Mouse (Mus musculus): ENCODE results near the gene Robo4.

The Robo4 gene

DNA sequence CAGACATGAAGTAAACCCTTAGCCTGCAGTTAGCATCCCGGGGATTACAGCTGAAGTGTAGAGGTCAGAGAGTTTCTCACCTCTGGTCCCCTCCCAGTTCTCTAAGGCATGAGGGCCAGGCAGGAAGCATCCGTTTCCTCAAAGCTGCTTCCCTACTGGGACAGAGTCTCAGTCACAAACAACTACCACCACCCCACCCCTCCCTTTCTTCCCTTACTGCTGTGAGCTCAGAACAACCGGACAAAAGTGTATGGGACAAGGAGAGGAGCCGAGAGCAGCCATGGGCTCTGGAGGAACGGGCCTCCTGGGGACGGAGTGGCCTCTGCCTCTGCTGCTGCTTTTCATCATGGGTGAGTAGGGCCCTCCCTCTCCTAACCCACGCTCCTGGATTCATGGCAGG, at the start of gene Robo4:
Gene Robo4 (plus strand): TSS at position 96 of the 400 bp plus-strand sequence.
- no peak for DNase-seq (ENCODE audit: extremely low read depth, insufficient read length, low spot score)

DNA sequence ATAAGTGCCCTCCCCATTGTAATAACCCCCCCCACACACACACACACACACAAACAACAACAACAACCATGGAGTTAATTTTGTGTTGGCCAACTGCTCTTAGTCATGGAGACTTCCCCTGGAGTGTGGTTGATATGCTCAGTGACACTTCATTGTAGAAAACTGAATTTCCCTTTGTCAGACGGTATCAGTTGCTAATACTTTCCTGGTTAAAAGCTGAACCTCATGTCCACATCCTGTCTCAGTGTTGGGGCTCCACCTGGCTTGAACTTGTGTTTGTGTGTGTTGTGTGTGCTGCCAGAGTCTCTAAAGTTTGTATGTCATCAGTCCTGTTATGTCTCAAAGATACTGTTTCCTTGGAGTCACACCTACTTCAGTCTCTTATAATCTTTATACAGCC, 47.2 kb upstream of the Robo4 start:
- DNase-seq (ENCODE audit: extremely low read depth, insufficient read length, low spot score) = no peak

DNA sequence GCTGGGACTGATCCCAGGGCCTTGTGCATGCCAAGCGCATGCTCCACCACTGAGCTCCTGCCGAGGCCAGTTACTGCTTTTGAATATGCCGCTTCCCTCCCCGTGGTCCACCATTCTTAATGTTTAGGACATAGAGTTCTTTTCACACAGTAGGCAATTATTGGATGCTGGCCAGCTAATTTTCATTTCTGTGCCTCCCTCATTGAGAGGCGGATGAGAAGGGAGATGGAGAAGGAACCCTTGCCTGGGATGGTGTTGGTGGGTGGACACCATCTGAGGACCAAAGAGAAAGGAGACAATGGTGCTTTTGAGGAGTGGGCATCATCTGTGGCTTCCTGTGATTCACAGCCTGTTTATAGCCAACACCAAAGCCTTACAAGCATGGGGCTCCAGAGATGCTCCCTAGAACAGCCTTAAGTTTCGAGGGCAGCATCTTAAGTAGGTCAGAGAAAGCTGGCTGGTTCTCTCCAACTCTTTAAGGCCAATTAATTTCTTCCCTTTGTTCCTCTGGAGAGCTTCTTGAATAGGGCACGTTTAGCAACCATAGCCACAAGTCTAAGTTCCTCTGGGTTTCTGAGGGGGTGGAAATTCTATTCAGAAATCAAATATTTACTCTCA, 42.9 kb upstream of the Robo4 start:
- no peak for DNase-seq (ENCODE audit: extremely low read depth, insufficient read length, low spot score)

DNA sequence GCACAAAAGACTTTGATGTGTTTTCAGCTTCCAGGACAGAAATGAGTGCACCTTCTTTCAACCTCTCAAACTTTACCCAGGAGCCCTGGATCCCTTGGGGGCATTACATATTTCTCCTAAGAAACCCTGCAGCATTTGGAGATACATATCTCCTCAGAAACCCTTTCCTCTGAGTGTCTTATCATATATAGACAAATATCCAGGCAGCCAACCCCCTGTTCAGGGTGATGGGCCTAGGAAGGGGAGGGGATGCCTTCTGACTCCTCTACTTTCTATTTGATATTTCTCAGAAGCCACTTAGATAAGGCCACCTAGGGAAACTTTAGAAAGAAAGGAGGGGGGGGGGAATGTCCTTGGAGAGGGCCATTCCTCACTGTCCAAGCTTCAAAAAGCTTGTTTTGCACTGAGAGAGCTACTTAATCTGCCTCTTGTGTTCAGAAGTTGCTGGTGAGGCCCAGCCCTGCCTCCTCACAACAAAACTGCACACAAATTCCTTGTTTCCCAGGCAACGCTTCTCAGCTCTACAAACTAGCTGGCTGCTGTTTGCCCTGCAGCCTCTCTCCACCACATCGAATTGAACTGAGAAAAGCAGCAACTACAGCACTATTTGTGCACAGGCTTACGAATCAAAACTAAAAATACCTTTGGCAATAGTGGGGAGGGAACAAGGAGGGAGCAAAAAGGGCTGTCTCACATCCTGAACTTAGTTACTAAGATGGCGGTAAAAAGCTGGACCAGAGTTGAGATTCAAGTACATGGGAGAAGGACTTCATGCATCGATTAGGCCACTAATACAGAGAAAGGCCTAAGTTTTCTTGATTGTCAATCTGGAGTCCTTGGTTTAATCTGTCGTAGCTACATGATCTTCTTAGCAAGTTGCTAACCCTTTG, 42.1 kb upstream of the Robo4 start:
- DNase-seq (ENCODE audit: extremely low read depth, insufficient read length, low spot score) = no peak

DNA sequence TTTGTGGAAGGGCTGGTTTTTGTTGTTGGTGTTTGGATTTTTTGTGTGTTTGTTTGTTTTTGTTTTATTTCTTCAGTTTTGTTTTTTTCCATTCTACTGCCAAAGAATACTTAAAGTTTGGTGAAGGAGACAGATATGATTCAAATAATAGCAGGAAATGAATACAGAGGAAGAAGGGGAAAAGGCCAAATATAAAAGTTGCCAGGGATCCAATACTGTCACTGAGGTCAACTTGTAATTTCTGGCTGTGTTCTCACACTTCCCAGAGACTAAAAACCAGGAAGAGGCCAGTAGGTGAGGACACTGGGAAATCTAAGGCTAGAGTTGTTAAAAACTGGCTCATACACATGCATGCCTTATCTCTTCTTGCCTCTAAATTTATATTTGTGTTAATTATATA, 39.6 kb upstream of the Robo4 start:
- DNase-seq (ENCODE audit: extremely low read depth, insufficient read length, low spot score) = no peak

DNA sequence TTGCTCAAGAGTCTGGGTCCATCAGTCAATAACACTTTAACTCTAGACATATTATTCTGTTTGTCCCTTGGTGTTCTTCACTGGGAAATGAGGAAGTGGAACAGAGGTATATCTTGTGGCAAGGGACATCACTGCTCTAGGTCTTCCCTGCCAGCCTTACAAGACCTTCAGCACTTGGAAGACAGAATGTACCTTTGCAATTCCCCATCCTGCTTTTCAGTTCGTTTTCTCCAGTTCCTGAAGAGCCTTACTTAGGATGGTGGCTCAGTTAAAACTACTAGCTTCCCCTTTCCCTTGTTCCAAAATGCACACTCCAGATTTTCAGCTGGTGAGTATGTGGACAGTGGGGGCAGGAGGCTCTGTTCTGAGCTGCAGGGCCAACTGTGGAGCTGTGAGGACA, 38.8 kb upstream of the Robo4 start:
- DNase-seq (ENCODE audit: extremely low read depth, insufficient read length, low spot score) = no peak

DNA sequence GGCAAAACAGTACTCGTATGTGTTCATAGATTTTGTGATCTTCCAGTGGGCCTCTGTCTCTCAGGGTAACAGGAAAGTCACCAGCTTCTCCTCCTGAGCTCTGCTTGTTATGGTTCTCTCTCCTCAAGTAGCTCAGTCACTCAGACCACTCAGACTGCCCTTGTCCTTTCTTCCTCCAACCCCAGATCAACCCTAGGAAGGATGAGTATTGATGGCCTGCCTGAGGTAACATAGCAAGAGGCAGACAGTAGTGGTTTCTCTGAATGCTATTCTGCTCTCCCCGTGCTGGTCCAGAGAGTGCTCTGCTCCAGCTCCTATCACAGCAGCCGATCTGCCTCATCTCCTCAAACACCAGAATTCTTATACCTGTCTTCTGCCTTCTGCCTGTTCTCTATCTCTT, 38.1 kb upstream of the Robo4 start:
- DNase-seq (ENCODE audit: extremely low read depth, insufficient read length, low spot score) = no peak

DNA sequence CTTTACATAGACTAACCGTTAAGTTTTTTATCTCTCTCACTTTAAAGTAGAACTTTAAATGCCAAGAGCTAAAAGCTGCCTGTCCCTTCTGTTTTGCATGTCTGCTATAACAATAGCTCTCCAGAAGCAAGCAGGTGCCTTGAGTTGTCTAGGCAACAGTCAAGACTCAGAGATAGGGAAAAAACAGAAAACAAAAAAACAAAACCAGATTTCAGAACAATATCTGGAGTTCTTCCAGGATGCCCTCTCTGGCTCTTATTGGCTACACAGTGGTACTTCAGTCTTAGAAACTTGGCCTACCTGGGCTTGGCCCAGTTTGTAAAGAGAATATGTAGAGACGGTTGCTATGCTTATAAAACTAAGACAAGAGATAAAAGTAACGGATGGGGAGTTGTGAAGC, 37.3 kb upstream of the Robo4 start:
- no peak for DNase-seq (ENCODE audit: extremely low read depth, insufficient read length, low spot score)

DNA sequence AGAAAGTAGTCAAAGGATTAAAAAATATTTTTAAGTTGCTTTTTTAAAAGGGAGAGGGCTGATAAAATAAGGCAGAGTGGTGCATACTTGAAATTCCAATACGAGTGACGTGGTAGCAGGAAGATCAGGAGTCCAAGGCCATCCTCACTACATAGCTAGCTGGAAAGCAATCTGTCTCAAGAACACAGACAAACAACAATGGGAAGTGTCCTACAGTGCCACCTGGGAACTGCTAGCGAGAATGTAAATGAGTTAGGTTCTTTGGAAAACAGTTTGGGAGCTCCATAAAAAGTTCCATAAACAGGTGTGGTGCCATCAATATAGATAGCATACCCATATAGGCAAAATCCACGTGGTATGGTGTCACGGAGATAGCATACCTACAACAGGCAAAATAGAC, 36.0 kb upstream of the Robo4 start:
- DNase-seq (ENCODE audit: extremely low read depth, insufficient read length, low spot score) = peak; percentile 28

DNA sequence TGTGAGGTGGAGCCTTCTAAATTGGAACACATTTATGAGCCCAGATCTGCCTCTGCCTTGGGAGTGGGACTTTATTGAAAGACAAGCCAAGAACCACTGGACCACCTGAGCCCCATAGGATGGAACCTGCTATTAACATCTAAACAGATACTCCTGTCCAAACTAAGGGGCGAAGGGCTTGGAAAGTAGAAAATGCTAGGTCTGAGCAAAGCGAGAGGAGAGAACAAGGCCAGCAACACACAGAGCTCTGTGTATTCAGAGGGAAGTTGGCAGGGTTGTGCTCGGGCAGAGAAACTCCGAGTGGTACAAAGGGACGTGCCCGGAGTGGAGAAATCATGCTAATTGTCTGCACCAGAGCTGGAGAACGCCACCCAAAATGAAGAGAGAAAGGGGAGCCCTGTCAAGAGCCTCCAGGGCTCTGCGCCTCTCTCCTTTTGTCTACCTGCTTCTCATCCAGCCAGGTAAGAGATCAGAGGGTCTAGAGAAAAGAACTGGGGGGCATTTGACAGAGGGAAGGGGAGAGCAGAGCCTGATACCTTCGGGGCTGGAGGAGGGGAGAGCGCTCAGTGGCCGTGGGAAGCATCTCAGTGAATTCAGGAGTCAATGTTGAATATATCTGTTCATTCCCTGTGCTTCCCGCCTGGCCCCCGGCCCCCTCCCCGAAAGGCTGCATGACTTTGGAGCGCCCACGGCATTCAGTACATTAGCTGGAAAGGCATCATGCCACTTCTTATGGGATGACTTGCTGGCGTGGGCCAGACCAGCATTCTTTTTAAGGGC, 34.2 kb upstream of the Robo4 start, which contains the start of gene Hepacam:
Gene Hepacam (plus strand): TSS at position 51 of the 780 bp plus-strand sequence.
- DNase-seq (ENCODE audit: extremely low read depth, insufficient read length, low spot score) = no peak

DNA sequence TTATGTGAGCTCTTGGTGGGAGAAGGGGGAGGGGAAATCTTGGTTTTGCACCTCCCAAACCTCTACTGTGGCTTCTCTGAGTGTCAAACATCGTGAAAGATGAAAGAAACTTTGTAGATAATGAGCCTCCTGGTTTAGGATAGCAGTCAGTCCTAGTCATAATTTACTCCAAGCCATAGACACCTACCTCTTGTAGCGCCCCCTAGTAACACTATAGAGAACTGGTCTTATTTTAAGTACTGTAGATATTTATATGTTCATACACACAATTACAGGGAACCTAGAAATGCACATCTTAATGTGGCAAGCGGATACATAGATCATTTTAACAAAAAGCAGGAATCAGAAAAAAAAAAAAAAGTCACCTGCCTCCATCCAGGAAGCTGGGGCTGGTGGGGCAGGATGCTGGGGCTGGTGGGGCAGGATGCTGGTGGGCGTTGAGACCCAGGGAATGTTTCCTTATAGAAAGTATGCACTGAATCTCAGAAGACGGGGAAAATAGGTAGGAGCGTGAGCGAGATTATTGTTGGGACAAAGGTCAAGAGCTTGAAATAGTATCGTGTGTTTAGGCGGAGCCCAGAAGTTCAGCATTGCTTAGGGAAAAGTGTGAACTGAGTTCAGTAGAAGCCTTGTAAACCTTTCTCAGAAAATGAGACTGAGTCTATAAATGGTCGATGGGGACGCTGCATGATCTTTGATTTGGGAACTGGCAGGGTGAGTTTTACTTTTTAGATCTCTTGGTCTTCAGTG, 33.4 kb upstream of the Robo4 start:
- DNase-seq (ENCODE audit: extremely low read depth, insufficient read length, low spot score) = no peak

DNA sequence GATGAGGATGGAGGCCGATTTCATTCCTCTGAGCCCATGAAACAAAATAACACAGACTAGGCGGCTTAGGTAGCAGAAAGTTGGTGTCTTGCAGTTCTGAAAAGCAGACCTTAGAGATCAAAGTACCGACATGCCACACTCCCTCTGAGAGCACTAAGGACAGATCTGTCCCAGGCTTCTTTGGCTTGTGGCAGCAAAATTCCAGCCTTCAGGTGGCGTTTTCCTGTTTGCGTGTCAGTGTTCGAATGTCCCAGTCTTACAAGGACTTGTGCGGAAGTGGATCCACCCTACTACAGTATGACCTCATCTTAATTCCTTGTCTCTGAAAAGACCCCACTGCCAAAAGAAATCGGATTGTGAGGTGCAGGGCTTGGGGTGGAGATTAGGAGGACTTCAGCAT, 32.8 kb upstream of the Robo4 start:
- DNase-seq (ENCODE audit: extremely low read depth, insufficient read length, low spot score) = no peak

DNA sequence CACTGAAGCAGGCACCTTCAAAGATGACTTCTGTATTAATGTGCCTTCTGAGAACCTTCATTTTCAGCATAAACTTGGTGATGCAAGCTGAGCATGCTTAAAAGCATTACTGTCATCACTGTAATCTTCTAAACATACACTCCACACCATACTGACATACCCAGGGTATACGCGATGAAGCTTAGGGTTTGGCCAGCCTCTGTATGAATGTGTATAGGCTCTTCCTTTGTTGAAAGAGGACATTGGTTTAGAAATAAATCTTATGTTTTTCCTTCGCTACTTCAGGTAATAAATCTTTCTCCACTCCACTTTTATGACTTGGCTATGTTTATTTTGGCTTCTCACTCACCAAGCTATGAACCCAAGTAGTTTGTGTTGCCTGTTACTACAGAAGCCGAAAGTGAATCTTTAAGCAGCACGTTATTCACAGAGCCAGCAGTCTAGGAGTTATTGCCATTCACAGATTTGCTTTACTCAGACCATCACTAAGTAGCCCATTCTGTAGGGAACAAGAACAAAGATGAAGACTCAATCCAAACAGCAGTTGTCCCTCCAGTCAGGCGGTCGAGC, 30.4 kb upstream of the Robo4 start:
- DNase-seq (ENCODE audit: extremely low read depth, insufficient read length, low spot score) = no peak

DNA sequence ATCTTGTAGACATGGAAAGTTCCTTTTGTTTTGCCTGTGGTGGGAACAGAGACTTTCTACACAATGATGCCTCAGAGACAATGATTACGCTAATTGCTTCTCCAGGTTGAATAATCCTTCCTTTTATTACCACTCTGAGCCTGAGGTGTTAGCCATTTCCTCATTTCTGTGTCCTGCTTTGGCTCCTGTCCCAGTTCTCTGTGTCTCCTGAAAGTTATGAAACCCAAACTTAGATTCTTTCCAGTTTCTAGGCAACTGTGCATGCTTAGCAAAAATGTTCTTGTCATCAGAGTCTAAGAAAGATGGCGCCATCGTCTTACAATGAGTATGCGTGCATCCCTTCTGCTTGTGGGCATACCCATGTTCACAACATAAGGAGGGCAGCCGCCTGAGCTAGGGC, 26.0 kb upstream of the Robo4 start:
- DNase-seq (ENCODE audit: extremely low read depth, insufficient read length, low spot score) = no peak

DNA sequence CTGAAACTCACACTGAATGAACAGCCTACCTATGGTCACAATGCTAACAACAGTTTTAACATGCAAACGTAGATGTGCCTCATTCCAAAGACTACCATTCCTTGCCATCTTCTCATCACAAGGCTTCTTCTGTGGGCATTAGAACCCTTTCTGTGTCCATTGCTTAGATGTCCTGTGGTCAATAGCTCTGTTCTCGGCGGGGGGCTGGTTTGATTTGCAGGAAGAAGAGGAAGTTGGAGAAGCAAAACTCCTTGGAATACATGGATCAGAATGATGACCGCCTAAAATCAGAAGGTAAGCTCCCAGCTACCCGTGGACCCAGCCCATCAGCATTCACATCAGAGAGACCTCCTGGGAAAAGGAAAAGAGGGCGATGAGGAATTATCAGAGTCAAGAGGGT, 18.5 kb upstream of the Robo4 start:
- no peak for DNase-seq (ENCODE audit: extremely low read depth, insufficient read length, low spot score)

DNA sequence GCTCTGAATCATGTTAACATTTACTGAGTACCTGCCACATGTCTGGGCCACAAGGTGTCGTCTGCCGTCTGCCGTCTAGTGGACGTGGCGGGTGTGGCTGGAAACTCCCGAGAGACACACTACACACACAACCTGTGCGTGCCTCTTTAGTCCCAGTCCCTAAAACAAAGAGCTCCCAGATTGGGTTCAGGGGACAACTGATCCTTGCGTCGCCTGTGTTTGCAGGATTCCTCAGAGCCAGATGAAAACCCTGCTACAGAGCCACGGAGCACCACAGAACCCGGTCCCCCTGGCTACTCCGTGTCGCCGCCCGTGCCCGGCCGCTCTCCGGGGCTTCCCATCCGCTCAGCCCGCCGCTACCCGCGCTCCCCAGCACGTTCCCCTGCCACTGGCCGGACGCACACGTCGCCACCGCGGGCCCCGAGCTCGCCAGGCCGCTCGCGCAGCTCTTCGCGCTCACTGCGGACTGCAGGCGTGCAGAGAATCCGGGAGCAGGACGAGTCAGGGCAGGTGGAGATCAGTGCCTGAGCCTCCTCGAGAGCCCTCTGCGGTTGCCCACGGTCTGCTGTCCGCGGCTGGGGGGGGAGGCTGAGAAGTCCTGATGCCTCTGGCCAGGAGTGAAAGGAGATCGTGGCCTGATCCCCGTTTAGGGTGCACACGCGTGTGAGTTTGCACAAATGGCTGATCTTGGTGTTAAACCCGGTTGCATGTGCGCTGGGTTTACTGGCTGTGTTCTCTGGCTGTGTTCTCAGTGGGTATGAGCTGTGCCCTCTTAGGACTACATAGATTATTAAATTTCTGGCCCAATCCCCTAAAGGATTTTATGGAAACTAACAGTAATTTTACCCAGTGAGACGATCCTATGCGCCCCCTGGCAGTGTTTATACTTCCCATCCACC, 17.2 kb upstream of the Robo4 start:
- DNase-seq (ENCODE audit: extremely low read depth, insufficient read length, low spot score) = no peak

DNA sequence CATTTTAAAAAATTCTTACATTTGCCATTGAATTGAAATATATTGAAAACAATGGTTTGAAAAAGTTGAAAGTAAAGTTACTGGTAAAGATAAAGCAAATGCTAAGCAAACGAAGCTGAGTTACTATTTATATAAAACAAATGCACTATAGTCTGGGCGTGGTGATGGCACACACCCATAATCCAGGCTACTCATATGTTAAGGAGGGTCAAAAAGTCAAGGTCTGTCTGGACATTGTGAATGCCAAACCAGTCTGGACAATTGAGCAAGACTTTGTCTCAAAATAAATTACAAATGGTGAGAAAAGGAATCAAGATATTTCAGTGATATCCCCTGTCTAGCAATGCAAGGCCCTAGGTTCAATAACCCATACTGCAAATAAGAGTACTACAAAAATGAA, 10.8 kb upstream of the Robo4 start:
- DNase-seq (ENCODE audit: extremely low read depth, insufficient read length, low spot score) = no peak

DNA sequence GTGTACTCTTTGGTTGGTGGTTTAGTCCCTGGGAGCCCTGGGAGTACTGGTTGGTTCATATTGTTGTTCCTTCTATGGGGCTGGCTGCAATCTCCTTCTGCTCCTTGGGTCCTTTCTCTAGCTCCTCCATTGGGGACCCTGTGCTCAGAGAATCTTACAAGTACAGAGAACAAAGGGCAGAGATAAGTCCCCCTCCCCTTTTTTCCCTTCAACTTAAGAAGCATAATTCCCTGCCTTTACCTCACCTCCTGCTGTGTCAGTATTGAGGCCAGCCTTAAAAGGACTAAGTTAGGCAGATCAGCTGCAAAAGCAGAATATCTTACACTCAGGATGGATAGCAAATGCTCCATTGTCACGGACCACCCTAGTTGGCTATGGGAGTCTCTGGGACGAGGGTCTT, 9.6 kb upstream of the Robo4 start:
- DNase-seq (ENCODE audit: extremely low read depth, insufficient read length, low spot score) = no peak

DNA sequence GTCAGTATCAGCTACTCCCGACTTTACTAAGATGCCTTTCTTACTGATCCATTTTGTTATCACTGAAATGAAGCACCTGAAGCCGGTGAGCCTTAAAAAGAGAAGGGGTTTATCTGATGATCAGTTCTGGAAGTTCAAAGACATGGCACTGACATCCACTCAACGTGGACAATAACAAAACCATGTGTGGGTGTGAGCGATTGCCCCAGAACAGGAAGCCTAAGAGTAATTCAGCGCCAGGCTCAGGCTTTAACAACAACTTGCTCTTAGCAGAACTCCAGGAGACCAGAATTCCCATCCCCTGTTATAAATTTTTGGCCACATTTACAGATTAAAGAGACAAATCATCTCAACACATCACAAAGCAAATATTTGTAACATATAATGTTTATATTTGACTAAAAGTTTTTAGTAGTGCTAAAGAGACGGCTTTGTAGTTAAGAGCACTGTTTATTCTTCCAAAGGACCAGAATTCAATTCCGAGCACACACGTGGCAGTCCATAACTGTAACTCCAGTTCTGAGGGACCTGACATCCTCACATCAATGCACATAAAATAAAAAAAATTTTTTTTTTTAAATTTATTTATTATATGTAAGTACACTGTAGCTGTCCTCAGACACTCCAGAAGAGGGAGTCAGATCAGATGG, 8.1 kb upstream of the Robo4 start:
- DNase-seq (ENCODE audit: extremely low read depth, insufficient read length, low spot score) = no peak
